Mouse (Mus musculus) ovary, adult 18-20 months (tissue): ENCODE measurements around the gene Gm5447.

ENCODE experiments used
- DNase-seq: peaks from one replicate; pipeline ENCODE4 v3.0.0; 2022; ENCODE audit warnings: low spot score, mixed read lengths

Gm5447 gene

DNA sequence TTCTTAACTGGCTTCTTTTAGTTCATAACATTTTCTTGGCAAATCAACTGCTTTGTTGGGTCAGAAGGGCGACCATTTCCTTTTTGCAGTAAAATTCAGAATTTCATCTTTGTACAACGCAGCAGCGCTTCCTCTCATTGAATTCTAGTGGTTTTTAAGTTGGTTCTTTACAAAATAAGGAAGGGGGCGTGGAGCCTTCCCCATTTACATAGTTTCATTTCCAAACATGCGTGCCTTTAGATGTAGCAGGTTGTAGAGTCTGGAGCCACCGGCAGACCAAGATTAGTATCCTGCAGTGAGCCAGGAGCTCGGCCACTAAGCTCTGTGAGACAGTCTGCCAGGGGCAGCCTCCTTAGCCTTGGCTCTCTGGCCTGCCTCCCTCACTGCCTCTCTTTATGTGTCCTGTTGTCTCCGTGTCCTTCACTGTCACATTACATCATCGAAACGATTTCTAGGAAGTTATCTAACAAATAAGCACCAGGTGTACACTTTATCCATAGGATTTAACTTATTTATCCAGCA is 13.0 kb downstream of the Gm5447 start:
- DNase-seq: no peak

DNA sequence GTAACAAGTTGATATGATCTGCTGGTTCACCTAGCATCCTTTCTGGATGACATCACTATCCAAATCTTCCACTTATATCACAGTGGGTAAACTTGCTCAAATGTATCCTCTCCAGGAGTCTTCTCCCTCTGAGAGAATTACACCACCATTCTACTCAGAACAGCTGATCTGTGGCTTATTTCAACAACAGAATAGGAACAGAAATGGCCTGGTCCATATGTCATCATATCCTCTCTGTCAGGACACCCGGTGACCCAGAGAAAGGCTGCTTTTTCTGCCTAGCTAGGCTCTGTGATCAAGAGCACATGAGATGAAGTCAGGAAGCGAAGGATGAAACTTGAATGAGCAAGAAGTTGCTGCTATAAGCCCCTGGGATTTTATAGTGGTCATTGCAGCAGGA is 13.7 kb downstream of the Gm5447 start:
- DNase-seq: no peak

DNA sequence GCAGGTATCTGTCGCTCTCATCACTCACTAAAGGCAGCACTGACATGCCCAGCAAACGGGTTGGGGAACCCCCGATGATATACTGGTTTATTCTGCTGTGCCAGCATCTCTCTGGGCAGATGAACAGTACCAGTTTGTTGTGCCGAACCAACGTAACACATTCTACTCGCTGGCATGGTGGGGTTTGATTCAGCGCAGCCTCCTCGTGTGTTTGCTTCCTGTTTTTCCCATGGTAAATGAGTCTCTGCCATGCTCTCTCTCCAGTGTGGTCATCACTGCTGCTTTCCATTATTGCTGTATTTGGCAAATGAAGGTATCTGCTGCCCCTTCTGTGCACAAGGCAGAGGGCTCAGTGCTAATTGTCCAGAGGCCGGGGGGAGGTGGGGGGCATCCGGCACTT is 15.7 kb downstream of the Gm5447 start:
- no peak for DNase-seq

DNA sequence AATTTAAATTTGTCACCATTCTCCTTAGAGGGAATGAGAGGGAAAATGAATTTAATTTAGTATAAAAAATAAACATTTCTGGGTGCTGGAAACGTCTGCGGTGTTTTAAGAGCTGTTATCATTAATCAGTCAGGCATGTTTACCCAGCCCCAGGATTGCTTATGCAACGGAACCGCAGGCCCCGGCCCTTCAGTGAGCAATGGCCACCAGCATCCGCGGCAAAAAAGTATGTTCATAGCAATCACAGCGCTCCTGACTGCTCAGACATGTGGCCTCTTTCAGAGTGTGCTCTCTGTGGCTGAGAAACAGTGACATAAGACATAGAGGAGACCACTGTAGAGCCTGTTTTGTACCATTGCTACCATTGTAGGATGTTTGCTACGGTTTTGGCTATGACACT is 16.2 kb downstream of the Gm5447 start:
- DNase-seq: no peak

DNA sequence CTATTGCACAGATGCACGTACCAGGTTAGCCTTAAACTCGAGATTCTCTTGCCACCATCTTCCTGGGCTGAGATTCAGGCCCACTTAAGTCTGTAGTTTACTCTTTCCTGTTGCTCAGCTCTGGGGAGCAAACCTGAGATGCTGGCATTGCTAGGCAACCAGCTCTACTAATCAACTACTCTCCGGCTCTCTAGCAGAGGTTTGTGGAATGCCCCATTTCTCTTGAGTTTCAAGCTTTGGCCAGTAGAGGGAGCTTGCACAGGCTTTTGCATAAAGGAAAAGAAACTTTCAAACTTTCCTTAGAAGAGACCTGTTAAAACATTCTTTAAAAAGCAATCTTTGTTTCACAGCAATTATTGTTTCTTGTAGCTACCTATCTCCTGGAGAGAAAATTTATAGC is 19.8 kb downstream of the Gm5447 start:
- DNase-seq: no peak

- DNase-seq: no peak
These were observed 20.4 kb downstream of the Gm5447 start for GRCm38 (mm10) chr13:30994249-30994858.

DNA sequence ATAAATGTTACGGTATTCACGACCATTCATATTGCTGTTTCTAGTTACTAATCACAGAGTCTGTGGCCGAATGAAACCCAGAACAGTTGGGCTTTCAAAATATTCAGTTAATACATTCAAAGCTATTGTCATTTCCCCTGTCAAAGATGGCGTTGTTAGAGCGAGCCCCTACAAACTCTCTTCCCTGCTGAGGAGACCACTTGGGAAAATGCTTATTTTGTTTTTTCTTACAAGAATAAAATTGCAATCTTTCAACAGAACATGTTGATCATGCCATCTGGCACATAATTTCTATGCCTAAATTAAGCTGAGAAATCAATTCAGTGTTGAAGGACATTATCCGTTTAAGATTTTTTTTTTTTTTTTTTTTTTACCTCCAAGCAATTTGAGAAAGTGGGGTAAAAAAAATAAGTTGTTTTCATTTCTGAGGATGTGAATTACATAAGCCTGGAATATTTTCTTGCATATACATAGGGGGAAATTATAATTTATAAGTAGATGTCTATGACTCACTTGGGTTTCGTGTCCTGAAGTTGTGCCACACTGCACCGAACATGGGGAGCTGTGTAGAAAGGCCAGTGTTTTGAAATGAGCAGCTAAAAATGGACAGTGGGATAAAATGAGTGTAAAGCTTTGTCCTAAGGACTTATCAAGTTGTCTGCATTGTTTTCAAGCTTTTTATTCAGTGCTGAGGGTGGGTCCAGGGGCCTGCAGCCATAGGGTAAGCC is 23.7 kb downstream of the Gm5447 start:
- no peak for DNase-seq

- no peak for DNase-seq
These were observed 25.8 kb downstream of the Gm5447 start for GRCm38 (mm10) chr13:30999799-31000198.

- no peak for DNase-seq
These were observed 30.5 kb downstream of the Gm5447 start for GRCm38 (mm10) chr13:31004458-31004857.

- no peak for DNase-seq
These were observed 31.0 kb downstream of the Gm5447 start for GRCm38 (mm10) chr13:31004995-31005394.

DNA sequence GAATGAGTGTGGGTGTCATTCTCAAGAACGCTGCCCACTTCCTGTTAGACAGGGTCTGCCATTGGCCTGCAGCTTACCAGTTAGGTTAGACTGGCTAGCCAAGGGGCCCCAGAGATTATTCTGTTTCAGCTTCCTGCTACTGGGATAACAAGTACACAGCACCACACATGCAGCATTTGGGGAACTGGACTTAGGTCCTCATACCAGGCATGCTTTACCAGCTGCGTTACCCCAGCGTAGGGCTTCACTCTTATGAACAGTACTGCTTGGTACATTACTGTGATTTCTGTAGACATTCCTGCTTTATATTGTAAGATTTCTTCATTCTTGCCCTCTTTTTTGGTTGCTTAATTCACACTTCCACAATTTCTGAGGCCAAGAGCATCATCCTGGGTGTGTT is 43.5 kb downstream of the Gm5447 start:
- no peak for DNase-seq

DNA sequence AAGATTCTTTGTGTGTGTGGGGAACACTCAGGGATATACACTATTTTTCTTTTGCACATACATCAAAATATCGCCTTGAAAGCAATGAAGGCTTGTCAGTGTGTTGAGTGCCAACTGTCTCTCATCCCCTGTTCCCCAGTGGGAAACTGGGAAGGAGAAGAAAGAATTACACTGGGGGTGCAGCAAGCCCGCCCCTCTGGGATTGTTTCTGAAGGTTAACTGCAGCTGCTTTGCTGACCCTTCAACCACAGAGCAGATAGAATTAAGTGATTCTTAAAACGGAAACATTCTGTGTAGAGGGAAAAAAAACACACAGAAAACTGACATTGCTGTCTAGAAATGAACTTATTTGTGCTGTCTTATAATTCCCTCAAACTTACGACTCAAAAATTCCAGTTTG is 47.5 kb downstream of the Gm5447 start:
- DNase-seq: no peak

DNA sequence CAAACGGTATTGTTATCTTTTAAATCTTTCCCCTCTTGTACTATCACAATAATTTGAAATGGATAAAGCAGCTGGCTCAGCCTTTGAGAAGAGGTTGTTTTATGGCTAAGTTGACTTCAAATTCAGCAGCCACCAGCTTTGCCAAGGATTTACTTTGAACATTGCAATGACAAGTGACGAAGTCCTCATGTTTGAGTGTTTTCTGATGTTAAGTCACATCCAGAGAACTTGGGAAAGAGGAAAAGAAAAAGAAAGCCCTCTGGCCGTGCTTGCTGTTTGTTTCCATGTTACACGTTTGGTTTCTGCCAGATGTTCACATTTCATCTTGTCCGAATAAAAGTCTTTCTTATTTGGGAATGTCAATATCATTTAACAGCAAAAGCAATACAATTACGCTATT is 47.9 kb downstream of the Gm5447 start:
- DNase-seq: no peak

DNA sequence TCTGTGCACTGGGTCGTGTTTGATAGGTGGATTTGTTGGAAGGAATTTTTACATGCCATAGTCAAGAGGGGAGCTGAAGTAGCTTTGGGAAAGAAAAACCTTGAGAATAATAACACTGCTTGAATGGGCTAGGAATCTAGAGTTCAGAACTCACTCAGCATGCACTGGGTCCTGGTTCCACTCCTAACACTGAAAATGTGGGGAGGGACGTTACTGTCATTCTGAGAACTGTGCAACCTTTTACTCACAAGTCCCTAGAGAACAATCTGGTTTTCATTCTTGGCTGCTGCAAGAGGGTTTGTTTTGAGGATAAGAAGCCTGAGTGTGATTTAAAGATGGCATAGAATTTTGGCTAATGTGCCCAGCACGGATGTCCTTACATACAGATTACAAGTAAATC is 49.7 kb downstream of the Gm5447 start:
- DNase-seq: no peak
